Mouse (Mus musculus): ENCODE measurements around the gene Zfp598.
A peak's percentile ranks its signal among the peaks of the same experiment; 100 is the strongest.
"Not testable (repeated sequence)": the region's sequence is repeated elsewhere in the genome, so short reads cannot be mapped to it uniquely, and the experiment has no call there.

Zfp598 gene

DNA sequence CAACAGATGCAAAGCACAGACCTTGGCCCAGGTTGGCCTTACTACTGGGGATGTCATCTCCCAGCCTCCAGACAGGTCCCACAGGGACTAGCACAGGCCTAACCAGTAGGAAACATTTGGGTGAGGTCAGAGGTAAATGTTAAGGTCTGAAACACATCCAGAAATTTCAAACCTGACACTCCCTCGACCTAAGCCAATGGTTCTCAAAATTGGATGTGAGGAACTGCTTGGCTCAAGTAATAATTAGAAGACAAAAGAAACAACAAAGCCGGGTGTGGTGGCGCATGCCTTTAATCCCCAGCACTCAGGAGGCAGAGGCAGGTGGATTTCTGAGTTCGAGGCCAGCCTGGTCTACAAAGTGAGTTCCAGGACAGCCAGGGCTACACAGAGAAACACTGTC is 23.1 kb upstream of the Zfp598 start:
- peak; percentile 58 for DNase-seq (ENCODE audit: low read depth, low spot score)

- DNase-seq (ENCODE audit: low read depth, low spot score): no peak
Observed at GRCm38 (mm10) chr17:24647493-24647892, 22.0 kb upstream of the Zfp598 start.

GRCm38 (mm10) chr17:24648731-24649377 is 20.6 kb upstream of the Zfp598 start:
- DNase-seq (ENCODE audit: low read depth, low spot score): no peak

- DNase-seq (ENCODE audit: low read depth, low spot score): no peak
Observed at GRCm38 (mm10) chr17:24649581-24650069, 19.9 kb upstream of the Zfp598 start.

DNA sequence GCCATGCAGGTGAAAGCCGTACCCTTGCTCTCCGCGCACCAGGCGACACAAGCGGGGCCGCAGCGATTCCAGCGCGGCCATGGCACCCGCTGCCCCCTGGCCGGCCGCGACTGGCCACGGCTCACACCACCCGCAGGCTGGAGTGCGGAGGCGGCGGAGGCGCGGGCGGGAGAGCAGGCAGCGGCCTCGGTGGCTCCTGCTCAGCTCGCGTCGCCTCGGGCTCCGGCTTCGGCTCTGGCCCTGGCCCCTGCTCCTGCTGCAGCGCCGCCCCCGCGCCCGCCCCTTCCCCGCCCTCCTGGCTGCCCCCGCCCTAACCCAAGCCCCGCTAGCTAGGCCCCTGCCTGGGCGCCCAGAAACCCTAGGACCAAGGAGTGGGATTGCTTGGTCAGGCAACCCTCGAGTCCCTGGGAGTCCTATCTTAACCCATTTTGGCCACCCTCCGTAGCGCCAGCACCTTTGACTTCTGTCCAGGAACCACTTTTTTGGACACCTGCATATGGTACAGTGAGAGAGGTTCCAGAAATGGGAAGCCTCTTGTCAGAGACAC is 19.3 kb upstream of the Zfp598 start, which contains the start of gene Slc9a3r2:
Gene Slc9a3r2, minus strand, starts transcription at position 258 of the 547 bp plus-strand sequence.
- DNase-seq (ENCODE audit: low read depth, low spot score): peak; percentile 68

- no peak for DNase-seq (ENCODE audit: low read depth, low spot score)
Observed at GRCm38 (mm10) chr17:24650766-24651165, 18.7 kb upstream of the Zfp598 start.

- DNase-seq (ENCODE audit: low read depth, low spot score): no peak
Observed at GRCm38 (mm10) chr17:24651835-24652234, 17.7 kb upstream of the Zfp598 start.

- no peak for DNase-seq (ENCODE audit: low read depth, low spot score)
Observed at GRCm38 (mm10) chr17:24653967-24654710, 15.3 kb upstream of the Zfp598 start.

DNA sequence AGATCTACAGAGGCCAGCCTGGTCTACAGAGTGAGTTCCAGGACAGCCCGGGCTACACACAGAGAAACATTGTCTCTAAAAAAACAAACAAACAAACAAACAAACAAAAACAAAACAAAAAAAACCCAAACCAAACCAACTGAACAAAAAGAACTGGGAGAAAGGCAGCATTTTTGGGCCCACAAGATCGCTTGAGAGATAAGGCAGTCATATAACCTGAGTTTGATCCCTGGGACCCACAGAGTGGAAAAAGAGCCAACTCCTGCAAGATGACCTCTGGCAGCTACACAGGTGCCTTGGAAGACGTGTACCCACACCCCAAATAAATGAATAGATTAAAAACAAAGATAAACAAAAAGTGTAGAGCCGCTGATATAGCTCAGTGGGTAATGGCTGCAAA is 14.5 kb upstream of the Zfp598 start:
- DNase-seq (ENCODE audit: low read depth, low spot score): no peak

DNA sequence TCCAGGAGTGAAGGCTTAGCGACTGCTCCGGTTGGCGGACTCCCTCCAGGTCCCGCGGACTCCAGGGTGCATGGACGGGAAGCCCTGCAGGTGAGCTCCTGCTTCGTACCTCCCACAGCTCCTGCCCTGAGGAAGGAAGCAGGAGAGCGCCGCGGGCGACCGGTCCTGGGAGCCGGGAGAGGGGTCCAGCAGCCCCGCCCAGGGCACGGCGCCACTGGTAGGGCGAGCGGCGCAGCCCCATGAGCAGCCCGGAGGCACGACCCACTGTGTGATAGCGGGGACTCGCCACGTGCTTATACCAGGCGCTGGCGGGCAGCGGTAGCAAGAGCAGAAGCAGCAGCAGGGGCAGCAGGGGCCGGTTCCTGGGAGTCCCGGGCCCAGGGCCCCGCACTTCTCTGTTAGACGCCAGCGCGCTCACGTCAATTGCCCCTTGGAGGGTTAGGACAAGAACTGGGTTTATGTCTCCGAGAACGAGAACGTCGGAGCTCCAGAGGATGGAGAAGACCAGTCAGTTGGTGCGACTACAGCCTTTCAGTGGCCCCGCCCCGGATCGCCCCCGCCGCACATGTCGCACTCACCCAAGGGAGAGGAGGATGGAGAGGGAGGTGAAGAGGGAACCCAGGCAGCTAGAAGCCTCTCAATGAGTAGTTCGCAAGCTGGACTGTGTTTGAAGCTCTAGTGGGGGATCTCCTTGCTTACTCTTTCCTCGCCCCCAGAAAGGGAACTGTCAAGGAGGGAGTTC is 11.3 kb upstream of the Zfp598 start, which contains the start of gene Npw:
Gene Npw, minus strand, starts transcription at position 441 of the 742 bp plus-strand sequence.
- peak; percentile 50 for DNase-seq (ENCODE audit: low read depth, low spot score)

DNA sequence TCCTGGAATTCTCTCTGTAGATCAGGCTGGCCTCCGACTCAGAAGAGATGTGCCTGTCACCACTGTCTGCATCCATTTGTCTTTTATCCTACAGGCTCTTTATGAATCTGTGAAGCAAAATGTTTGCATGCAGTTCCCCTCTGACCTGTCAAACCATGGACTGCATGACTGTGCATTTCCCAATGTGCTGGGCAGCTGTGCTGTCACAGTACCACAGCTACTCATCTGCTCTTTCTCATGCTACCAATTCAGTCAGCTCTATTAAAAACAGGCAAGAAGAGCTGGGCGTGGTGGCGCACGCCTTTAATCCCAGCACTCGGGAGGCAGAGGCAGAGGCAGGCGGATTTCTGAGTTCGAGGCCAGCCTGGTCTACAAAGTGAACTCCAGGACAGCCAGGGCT is 2.5 kb upstream of the Zfp598 start:
- DNase-seq (ENCODE audit: low read depth, low spot score): not testable (repeated sequence)

GRCm38 (mm10) chr17:24667416-24667815 is 2.1 kb upstream of the Zfp598 start:
- DNase-seq (ENCODE audit: low read depth, low spot score): peak; percentile 89

DNA sequence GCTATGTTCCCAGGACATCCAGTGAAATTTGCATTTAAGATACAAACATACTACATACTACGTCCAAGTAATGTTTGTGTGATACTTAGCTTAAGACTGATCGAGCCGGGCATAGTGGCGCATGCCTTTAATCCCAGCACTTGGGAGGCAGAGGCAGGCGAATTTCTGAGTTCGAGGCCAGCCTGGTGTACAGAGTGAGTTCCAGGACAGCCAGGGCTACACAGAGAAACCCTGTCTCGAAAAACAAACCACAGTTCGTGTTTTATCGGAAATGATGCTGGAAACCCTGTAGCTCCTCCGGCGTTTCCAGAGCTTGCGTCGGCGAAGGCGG is 308 bp upstream of the Zfp598 start:
- DNase-seq (ENCODE audit: low read depth, low spot score): not testable (repeated sequence)

- no peak for DNase-seq (ENCODE audit: low read depth, low spot score)
Observed at GRCm38 (mm10) chr17:24670246-24670844, 858 bp downstream of the Zfp598 start.

DNA sequence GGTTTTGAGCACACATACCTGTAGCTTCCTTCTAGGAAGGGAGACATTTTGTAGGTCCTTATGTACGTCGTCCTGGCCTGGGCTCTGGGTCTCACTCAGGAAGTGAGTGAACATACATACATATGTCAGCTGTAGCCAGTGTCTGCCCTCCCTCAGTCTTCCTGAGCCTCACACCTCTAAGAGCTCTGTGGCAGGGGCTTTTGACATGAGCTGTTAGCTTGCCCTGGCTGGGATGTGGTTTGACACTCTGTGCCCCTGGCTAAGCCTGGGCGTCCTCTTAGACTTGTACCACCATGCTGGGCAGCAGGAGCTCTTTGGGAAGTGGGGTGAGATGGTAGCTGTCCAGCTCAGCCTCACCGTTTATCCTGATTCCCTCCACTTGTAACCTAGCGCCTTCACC is 1.9 kb downstream of the Zfp598 start:
- no peak for DNase-seq (ENCODE audit: low read depth, low spot score)

- DNase-seq (ENCODE audit: low read depth, low spot score): peak; percentile 83
Observed at GRCm38 (mm10) chr17:24672141-24672540, 2.7 kb downstream of the Zfp598 start.

DNA sequence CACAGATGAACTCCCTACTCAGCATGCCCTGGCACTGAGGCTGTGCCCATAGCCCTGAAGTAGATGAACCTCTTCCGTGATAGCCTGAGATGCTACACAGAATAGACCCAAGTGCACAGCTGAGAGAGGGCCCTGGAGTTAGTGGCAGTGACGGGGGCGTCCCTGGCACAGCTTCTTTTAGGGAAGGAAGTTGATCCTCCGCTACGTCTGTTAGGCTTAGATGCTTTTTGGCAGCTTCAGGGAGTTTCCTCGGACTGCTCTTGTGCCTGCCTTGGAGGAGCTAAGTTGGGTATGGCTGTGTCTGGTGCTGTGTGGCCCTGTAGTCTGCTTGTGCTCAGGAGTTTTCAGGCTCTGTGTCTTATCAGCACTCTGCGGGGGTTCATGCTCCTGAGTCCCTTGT is 4.8 kb downstream of the Zfp598 start:
- no peak for DNase-seq (ENCODE audit: low read depth, low spot score)

GRCm38 (mm10) chr17:24676187-24676586 is 6.7 kb downstream of the Zfp598 start:
- peak; percentile 92 for DNase-seq (ENCODE audit: low read depth, low spot score)

DNA sequence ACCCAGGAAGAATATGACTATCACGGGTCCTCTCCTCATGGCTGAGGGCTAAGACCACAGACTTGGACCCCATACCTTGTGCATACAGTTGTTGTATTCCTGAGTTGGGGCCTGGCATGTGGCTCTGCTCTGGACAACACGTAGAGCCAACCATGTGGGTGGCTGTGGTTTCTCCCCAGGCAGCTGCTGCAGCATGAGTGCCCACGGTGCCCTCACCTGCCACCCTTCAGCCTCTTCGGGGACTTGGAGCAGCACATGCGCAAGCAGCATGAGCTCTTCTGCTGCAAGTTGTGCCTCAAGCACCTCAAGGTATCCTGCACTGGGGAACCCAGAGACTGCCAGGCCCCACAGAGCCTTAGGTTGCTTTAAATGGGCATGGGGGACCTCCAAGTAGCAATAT is 7.4 kb downstream of the Zfp598 start:
- no peak for DNase-seq (ENCODE audit: low read depth, low spot score)

- DNase-seq (ENCODE audit: low read depth, low spot score): peak; percentile 66
Observed at GRCm38 (mm10) chr17:24677500-24678080, 8.1 kb downstream of the Zfp598 start.

DNA sequence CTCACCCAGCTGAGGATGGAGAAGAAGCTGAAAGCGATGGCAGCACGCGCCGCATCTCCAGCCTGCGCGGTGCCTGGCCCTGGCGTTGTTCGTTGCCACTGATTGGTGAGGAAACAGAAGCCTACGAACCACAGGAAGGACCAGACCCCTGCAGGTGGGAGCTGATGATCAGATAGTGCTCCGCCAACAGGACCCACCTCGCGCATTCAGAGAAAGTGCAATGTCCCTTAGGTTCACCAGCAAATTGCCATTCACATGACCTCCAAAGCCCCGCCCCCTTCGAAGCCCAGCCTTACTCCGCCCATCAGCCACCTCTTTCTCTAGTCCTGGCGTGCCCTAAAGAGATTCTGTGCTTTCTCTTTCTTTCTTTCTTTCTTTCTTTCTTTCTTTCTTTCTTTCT is 17.0 kb downstream of the Zfp598 start:
- DNase-seq (ENCODE audit: low read depth, low spot score): peak; percentile 89

All from ZHBTc4 (cell line).